Mouse (Mus musculus) limb, embryonic 11.5 days (tissue): ENCODE measurements at regions not wholly inside any gene's neighbourhood (a gene's known extent, or its start where the extent isn't known, plus 50 kb on each side); places are given as distances from the start of the nearest gene placed in this dataset.

Experiments
- ATAC-seq: fragments of 200-750 bp; cut with Nextera tagmentation; 2 replicates; pipeline ENCODE4 v1.8.0; 2017; ENCODE audit warnings: low read depth; ENCODE audit not compliant: insufficient number of reproducible peaks, low FRiP score, low TSS enrichment
- DNase-seq: peaks from one replicate; pipeline ENCODE4 v3.0.0-alpha.2; 2015; ENCODE audit warnings: low spot score
- H3K27ac ChIP-seq: fragments of 300-500 bp; sonication (generic); replicated peaks from 2 replicates; pipeline ENCODE4 v1.5.1; 2014; ENCODE audit warnings: low read depth, mild to moderate bottlenecking, low read length
- H3K27me3 ChIP-seq: fragments of 300-500 bp; sonication (generic); 2 replicates; pipeline ENCODE4 v1.6.1; 2014; ENCODE audit warnings: mild to moderate bottlenecking, low read length, mixed read lengths; ENCODE audit not compliant: control insufficient read depth, insufficient read depth
- H3K36me3 ChIP-seq: fragments of 300-500 bp; sonication (generic); 2 replicates; pipeline ENCODE4 v1.6.1; 2014; ENCODE audit warnings: mild to moderate bottlenecking, low read length, moderate library complexity, mixed read lengths; ENCODE audit not compliant: control insufficient read depth, insufficient read depth
- H3K4me1 ChIP-seq: fragments of 300-500 bp; sonication (generic); 2 replicates; pipeline ENCODE4 v1.6.1; 2014; ENCODE audit warnings: low read length, mixed read lengths; ENCODE audit not compliant: control insufficient read depth, insufficient read depth
- H3K4me2 ChIP-seq: fragments of 300-500 bp; sonication (generic); 2 replicates; pipeline ENCODE4 v1.6.1; 2014; ENCODE audit warnings: low read depth, mild to moderate bottlenecking, moderate library complexity; ENCODE audit not compliant: severe bottlenecking
- H3K4me3 ChIP-seq: fragments of 300-500 bp; sonication (generic); 2 replicates; pipeline ENCODE4 v1.5.1; 2014; ENCODE audit warnings: low read depth, low read length
- H3K9ac ChIP-seq: fragments of 300-500 bp; sonication (generic); 2 replicates; pipeline ENCODE4 v1.6.1; 2014; ENCODE audit warnings: mild to moderate bottlenecking, low read length
- H3K9me3 ChIP-seq: fragments of 300-500 bp; sonication (generic); 2 replicates; pipeline ENCODE4 v1.6.1; 2016; ENCODE audit warnings: low read length; ENCODE audit not compliant: control insufficient read depth
- WGBS: fragments of 180-500 bp; shearing (Covaris S2); extraction: QIAGEN DNeasy Blood & Tissue Kit; methylation state at CpG from one replicate; pipeline ENCODE4 v1.1.7; 2014; 5-methylcytosine and 5-hydroxymethylcytosine counted together

DNA sequence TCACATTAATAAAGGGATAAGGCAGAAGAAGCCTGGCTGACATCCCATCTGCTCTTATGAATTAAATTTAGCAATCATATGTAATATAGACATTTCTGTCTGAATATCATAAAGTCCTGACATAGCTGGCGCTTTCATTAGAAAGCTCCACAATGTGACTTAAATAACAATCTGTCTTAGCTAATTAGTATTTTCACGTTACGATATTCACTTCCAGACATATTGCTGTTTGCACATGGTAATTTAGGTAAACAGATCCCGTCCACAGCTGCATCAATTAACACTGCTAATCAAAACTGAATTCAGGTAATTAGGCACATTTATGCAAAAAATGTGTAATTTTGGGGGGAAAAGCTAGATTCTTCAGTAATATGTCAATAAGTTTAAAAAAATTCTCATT, 625.1 kb downstream of the Nedd1 start:
- Histone ChIP-seq H3K27me3 (no peaks in the 10 kb centered on the region), H3K4me1 (no peaks in the 10 kb centered on the region), H3K9ac (no peak overlapping the region), H3K36me3 (no peaks in the 10 kb centered on the region), H3K4me3 (no peak overlapping the region), H3K27ac (no peak overlapping the region), H3K4me2 (no peak overlapping the region), H3K9me3 (no peaks in the 10 kb centered on the region)
- ATAC-seq (no peak), DNase-seq (no peak)
- 77% methylated on average over 4 of the region's 4 CpGs for WGBS

DNA sequence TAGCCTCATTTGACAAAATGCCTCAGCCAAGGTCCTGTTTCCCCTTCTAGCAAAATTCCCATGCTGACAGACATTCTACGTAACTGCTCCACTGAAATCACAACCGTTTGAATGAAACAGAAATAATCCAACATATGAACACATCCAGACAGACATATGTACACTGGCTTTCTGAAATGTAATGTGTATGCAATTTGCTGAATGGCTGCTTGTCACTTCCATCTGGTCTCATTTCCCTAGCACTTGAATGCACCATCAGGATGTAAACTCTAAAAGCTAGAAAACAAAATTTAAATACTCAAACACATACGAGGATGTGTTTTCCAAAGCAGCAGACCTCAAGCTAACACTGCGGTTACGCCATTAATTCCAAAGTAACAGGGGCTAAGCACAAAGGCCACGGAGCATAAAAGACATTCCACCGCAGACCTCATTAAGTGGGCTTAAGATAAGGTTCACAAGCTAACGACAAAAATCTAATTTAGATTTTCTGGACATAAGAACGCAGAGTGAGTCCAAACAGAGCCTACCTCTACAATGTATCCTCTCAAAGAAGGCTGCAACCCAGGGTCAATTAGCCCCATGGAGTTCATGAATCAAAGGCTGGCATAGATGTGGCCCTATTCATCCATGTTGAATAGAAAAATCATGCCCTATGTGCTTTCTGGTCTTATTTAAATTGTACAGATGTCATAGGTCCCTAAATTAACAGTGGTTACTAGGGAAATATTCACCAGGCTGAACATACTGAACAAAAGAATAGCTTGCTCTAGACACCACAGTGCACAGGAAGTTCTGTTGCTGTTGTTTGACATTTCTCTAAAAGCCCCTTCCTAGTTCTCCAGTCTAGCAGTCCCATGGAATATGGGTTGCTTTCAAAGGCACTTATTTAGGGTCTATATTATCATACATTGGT, 630.5 kb downstream of the Nedd1 start:
- Histone ChIP-seq H3K27me3 (no peaks in the 10 kb centered on the region), H3K27ac (no peak overlapping the region)
- no peak for ATAC-seq

DNA sequence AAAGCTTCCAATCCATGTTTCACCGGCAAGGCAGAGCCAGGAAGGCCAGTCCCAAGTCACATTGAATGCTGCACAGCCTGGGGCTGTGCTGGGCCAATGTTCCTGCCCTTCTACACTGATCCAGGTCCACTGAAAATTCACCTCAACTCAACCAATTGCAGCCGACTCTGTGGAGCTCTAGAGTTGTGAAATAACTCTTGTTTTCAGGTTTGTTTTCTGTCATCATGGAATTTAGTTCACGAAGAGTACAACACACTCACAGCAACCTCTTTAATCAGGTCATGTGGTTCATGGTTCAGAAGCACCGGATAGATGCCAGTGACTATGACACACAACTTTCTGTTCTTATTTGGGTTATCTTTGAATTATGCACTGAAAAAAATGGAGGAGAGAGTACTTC, 640.1 kb downstream of the Nedd1 start:
- no peaks in the 10 kb centered on the region for H3K36me3 ChIP-seq
- H3K4me3 ChIP-seq, result no peak overlapping the region
- H3K9me3 ChIP-seq, result no peaks in the 10 kb centered on the region
- H3K4me2 ChIP-seq, result no peak overlapping the region
- no peak overlapping the region for H3K9ac ChIP-seq
- no peaks in the 10 kb centered on the region for H3K27me3 ChIP-seq
- ATAC-seq (no peak), DNase-seq (no peak)
- no peak overlapping the region for H3K27ac ChIP-seq
- 86% methylated on average over 4 of the region's 4 CpGs for WGBS
- H3K4me1 ChIP-seq, result no peaks in the 10 kb centered on the region

More for the DNA sequence above, 630.5 kb downstream of the Nedd1 start:
- Histone ChIP-seq H3K36me3 (no peaks in the 10 kb centered on the region), H3K4me1 (no peaks in the 10 kb centered on the region), H3K9ac (no peak overlapping the region), H3K4me3 (no peak overlapping the region), H3K9me3 (no peaks in the 10 kb centered on the region), H3K4me2 (no peak overlapping the region)
- DNase-seq, result no peak
- WGBS, result 41% methylated on average over 9 of the region's 9 CpGs

DNA sequence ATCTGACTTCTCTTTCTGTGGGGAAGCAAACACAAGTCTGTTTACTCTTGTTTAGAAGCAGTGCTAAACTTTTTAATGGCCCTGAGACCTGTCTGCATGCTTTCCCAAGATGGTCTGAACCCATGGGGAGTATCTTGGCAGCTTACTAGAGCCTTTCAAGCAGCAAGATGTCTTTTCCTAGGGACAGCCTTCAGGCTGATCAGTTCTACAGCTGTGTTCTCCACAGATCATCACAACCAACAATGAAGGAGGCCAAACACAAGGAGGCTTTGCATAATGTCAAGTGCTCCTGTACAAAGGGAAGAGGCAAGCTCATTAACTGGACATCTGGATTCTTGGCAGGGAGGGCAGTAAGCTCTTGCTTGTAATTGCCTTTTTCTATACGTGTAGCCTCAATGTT, 641.0 kb downstream of the Nedd1 start:
- Histone ChIP-seq H3K4me3 (no peak overlapping the region), H3K27ac (no peak overlapping the region), H3K36me3 (no peaks in the 10 kb centered on the region), H3K9ac (no peak overlapping the region), H3K9me3 (no peaks in the 10 kb centered on the region), H3K27me3 (no peaks in the 10 kb centered on the region), H3K4me1 (no peaks in the 10 kb centered on the region), H3K4me2 (no peak overlapping the region)
- ATAC-seq, result no peak
- no peak for DNase-seq
- 30% methylated on average over 1 of the region's 1 CpGs for WGBS

DNA sequence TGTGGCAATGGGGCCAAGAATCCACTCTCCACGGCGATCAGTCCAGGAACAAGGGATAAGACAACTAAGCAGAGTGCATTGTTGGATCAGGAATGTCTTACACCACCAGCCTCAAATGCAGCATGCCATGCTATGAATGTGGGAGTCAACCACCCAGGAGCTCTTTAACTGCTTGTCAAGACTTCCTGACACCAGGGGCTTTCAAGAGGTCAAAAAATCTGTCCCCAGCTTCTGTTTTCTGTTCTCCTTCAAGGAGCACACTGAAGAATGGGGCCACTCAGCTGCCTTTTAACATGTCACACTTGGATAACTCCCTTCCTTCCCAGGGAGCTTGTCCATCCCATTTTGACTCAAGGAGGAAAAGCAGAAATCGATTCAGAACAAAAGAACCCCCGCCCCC, 642.8 kb downstream of the Nedd1 start:
- DNase-seq, result no peak
- Histone ChIP-seq H3K9me3 (no peaks in the 10 kb centered on the region), H3K36me3 (no peaks in the 10 kb centered on the region), H3K27ac (no peak overlapping the region), H3K4me2 (no peak overlapping the region), H3K9ac (no peak overlapping the region), H3K4me3 (no peak overlapping the region), H3K4me1 (no peaks in the 10 kb centered on the region), H3K27me3 (no peaks in the 10 kb centered on the region)
- no peak for ATAC-seq
- 80% methylated on average over 4 of the region's 4 CpGs for WGBS

DNA sequence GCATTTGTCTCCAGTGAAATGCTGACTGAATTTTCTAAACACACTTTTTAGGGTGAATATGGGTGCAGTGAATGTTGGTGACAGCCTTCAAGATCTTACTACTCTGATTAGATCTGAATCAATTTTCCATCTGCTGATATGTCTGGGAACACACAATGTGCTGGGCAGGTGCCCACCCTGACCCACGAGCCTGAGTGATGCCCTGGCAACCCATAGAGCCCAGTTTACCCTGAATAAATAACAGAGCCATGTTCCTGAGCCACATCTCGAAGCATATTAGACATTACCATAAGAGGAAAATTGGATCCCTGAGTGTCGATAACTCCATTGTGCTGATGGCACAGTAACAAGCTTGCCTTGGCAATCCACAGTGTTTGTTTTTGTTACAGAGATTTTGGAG, 644.9 kb downstream of the Nedd1 start:
- no peak for DNase-seq
- 73% methylated on average over 3 of the region's 3 CpGs for WGBS
- H3K4me2 ChIP-seq, result no peak overlapping the region
- ATAC-seq, result no peak
- H3K4me1 ChIP-seq, result peaks cover 3% of the 10 kb centered on the region; the same call in 1 of the 2 replicates
- no peak overlapping the region for H3K27ac ChIP-seq
- H3K36me3 ChIP-seq, result no peaks in the 10 kb centered on the region
- H3K4me3 ChIP-seq, result no peak overlapping the region
- H3K9ac ChIP-seq, result no peak overlapping the region
- no peaks in the 10 kb centered on the region for H3K9me3 ChIP-seq
- H3K27me3 ChIP-seq, result no peaks in the 10 kb centered on the region

DNA sequence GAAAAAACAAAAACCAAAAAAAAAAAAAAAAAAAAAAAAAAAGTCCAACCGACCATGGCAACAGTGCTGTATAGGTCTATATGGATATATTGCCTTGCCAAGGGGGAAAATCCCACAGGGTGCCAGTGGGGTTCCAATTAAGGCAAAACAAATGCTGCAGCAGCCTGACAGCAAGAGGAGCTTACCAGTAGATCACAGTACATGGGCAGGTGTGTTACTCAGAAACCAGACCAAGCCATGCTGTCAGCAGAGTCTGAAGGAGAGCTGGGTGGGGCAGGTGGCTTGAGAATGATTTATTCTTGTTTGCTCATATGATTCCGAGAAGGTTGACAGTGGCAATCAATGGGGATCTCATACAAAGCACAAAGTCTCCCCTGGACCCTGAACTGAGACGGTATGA, 645.5 kb downstream of the Nedd1 start:
- H3K27me3 ChIP-seq, result no peaks in the 10 kb centered on the region
- ATAC-seq (no peak), DNase-seq (no peak)
- no peak overlapping the region for H3K27ac ChIP-seq
- no peaks in the 10 kb centered on the region for H3K36me3 ChIP-seq
- no peak overlapping the region for H3K4me2 ChIP-seq
- no peak overlapping the region for H3K4me3 ChIP-seq
- H3K4me1 ChIP-seq, result peaks cover 3% of the 10 kb centered on the region; the same call in 1 of the 2 replicates
- 46% methylated on average over 3 of the region's 3 CpGs for WGBS
- H3K9ac ChIP-seq, result no peak overlapping the region
- no peaks in the 10 kb centered on the region for H3K9me3 ChIP-seq

DNA sequence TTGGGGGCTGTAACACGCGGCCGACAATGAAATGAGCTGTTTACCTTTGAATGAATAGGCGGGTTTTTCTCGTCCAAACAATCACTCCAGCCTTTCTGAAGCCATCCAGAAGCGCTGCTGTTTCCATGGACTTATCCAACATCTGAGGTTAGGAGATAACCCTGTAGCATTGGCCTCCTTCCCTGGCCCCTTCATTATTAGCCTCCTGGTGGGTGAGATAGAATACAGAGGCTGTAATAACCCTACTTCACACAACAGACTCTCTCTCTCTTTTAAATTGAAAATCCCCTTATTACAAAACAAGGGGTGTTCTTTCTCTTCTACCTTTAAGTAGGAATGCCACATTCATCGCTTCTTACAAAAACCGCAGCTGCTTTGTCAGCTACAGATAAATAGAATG, 646.8 kb downstream of the Nedd1 start:
- no peaks in the 10 kb centered on the region for H3K27me3 ChIP-seq
- H3K9me3 ChIP-seq, result no peaks in the 10 kb centered on the region
- DNase-seq (no peak), ATAC-seq (no peak)
- H3K9ac ChIP-seq, result no peak overlapping the region
- H3K27ac ChIP-seq, result no peak overlapping the region
- no peaks in the 10 kb centered on the region for H3K36me3 ChIP-seq
- WGBS, result 73% methylated on average over 8 of the region's 8 CpGs
- peaks cover 3% of the 10 kb centered on the region; the same call in 1 of the 2 replicates for H3K4me1 ChIP-seq
- no peak overlapping the region for H3K4me2 ChIP-seq
- H3K4me3 ChIP-seq, result no peak overlapping the region
